Mouse (Mus musculus) brain, embryonic 14.5 days (tissue): Measurements from ENCODE around the gene Kcnd2.

ENCODE experiments used
- CTCF ChIP-seq: fragments of 200-500 bp; IDR thresholded peaks from 2 replicates; pipeline ENCODE4 v1.5.1; 2012; ENCODE audit warnings: inconsistent platforms, mild to moderate bottlenecking, moderate library complexity, borderline replicate concordance; ENCODE audit not compliant: insufficient read depth, insufficient read length; ENCODE audit errors: extremely low read depth
- POLR2A ChIP-seq: fragments of 200-500 bp; IDR thresholded peaks from 2 replicates; pipeline ENCODE4 v1.6.1; 2012; ENCODE audit warnings: mild to moderate bottlenecking, inconsistent platforms, borderline replicate concordance; ENCODE audit not compliant: poor library complexity, insufficient read depth, insufficient read length, severe bottlenecking; ENCODE audit errors: extremely low read depth

DNA sequence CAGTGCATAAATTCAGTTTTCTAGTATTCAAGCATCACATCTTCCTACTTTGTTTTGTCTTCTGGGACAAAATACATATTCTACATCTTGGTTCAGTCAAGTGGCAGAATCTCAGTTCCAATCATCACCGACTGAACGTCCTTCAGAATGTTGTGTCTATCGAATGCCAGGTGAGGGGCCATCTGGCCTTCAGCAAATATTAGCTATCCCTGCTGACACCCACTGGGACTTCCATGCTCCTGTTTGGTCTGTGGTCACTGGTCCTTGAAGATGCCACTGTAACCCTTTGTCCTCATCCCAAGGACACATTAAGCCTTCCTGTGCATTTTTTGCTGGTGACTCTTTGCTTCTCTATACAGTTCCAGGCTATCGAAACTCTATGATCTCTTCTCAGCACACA, 176.5 kb downstream of the Kcnd2 start:
- TF ChIP-seq CTCF = no peak
- no peak for TF ChIP-seq POLR2A
